Mouse (Mus musculus) CD4-positive helper T cell, adult 2 months (primary cell): ENCODE results near the gene Cyp2t4.

Source experiments
- DNase-seq: peaks from one replicate; pipeline ENCODE4 v3.0.0-alpha.2; 2012; ENCODE audit warnings: low read depth, missing footprints, low spot score

Cyp2t4 gene

DNA sequence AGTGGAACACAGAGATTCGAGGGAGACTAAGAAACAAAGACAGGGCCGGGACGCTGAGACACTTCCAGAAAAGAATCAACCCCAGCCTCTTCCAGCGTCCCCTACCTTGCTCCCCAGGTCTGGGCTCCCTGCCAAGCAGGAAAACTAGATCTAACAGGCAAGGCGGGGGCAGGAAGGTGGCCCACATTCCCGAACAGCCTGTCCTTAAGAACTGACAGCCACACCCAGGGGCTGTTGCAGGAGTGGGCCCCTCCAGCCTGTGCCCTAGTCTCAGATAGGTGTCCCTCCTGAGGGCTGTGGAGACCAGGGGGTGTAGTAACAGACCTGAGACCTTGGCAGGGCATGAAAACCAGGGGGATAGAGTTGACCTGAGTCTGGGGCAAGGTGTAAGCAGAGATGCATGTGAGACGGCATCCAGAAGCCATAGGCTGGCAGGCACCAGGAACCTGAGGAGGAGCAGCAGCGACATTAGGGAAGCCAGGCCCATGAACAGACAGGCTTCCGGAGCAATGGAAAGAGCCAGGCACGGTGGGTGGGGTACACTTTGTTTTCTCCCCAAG lies at the start of gene Cyp2t4:
TSS of gene Cyp2t4 (plus strand) at position 510 of the 560 bp plus-strand sequence.
- DNase-seq: no peak

DNA sequence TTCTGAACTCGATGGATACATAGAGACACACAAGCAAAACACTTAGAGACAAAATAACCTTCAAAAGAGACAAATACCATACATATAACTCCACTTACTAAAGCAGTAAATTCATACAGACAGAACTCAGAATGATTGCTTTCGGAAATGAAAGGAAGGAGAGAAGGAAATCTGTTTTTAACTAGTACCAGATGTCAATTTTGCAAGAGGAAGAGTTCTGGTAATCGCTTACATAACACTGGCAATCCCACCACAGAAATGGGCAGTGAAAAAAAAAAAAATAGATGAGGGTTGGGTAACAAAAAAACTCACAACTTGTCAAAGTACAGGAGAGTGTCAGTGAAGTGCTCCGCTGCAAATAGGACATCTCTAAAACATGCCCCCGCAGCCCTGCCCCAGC lies 48.6 kb upstream of the Cyp2t4 start:
- no peak for DNase-seq

DNA sequence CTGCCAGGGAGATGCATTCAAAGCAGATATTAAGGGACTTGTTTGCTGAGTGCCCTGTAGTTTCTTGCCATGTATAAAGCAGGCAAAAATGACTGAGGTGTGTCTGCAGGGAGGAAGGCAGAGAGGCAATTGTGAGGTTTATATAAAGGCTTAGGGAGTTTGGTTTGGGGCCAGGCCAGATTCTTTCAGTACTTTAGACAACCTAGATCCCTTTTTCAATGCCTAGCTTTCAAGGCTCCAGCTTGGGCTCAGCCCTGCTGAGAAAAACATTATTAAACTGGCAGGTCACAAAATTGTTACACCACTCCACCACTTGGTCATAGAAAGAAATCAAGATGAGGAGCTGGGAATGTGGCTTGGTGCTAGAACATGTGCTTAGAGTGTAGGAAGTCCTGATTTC lies 43.2 kb upstream of the Cyp2t4 start:
- no peak for DNase-seq

DNA sequence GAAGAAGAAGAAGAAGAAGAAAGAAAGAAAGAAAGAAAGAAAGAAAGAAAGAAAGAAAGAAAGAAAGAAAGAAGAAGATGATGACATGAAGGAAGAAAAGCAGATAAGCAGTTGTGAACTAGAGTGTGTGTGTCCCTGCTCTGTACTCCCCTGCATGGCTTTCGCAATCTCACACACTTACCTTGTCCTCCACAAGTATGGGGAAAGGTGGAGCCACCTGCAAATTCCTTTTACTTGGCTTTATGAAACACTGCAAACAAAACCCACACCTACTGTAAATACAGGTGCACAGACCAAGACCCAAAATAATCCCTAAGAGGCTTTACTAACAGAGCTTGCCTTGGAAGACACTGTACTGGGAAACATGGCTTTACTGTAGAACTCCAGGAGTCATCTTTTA lies 42.5 kb upstream of the Cyp2t4 start:
- DNase-seq: no peak

DNA sequence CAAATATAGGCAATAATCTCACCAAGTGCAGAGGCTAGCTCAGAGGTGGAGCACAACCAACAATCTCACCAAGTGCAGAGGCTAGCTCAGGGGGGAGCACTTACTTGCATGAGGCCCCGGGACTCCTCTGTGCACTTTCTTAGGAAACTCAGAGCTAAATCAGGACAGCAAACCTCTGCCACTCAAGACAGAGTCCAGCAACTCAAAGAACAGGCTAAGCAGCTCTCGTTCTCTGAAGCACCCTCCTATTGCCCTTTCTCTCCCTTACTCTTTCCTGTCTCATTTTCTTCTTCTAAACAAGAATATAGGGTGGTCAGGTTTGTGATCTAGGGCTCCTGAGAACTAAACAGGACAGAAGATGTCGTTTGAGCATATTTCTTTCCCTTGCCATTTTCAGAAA lies 41.5 kb upstream of the Cyp2t4 start:
- DNase-seq: no peak

DNA sequence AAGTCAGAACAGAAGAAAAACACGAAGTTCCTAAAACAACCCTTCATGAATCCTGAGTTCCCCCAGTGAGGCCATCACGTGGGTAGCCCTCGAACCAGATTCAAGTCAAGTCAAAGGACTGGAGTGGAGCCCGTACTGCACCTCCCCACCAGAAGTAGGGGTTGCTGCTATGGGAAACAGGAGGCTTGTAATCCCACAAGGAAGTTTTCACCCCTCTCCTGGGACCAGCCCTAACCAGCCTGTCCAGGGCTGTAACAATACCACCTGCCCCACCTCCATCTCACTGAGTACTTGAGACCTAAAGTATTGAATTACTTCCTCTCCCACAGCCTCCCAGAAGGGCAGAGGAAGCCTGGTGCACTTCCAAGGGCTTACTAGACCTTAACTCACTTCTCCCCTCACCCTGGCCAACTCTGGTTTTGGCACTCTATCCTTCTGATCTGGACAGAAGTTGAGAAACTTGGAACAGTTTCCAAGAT lies 35.4 kb upstream of the Cyp2t4 start:
- no peak for DNase-seq

DNA sequence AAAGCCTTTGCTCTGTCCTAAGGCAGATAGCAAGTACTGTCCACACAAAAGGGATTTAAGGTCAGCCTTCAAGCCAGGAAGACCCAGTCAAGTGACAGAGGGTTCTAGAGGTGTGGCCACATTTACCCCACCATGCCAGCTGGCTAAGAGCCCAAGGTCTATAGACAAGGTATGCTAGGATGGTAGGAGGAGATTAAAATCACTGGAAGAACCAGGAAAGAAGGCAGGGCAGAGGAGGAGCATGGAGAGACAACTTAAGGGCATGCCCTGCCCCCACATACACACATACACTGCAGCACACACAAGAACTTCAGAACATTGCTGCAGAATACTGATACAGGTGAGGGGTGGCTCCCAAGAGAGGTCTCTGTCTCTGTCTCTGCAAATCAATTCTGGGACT lies 33.8 kb upstream of the Cyp2t4 start, which contains the start of gene Cyp2f2:
TSS of gene Cyp2f2 (plus strand) at position 234 of the 400 bp plus-strand sequence.
- DNase-seq: no peak

DNA sequence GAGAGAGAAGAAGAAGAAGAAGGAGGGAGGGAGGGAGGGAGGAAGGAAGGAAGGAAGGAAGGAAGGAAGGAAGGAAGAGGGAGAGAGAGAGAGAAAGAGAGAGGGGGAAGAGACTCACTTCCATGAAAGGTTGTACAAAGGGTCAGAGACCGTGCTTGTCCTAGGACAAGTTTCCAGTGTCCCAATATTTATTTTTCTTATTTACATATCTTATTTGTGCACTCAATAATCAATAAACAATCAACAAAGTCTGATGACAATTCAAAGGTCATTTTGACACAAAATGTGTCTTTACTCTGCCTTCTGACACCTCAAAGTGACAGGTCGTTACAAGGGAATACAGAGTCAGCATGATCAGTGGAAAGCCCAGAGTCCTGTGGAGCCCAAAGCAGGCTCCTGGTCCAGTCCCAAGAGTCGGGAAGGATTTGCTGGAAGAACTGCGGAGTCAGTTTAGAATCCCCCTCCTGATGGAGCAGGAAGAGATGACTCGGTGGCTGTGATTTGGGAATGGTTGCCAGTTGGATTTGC lies 29.1 kb upstream of the Cyp2t4 start:
- DNase-seq: no peak

DNA sequence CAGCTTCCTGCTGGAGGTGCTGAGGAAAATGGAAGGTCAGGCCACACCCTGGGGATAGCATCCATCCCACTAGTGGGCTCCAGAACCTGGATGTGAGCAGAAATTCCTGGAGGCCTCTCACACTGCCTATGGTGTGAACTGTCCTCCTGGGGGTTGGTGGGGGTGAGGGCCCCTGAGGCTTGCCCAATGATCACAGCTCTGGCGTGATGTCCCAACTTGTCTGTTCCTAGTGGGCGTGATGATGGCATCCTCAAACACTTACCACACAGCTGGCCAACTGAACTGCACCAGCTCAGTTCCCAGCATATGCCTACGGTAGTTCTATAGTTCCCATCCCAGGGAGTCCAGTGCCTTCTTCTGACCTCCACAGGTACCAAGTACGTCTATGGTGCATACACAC lies 28.5 kb upstream of the Cyp2t4 start:
- DNase-seq: no peak

DNA sequence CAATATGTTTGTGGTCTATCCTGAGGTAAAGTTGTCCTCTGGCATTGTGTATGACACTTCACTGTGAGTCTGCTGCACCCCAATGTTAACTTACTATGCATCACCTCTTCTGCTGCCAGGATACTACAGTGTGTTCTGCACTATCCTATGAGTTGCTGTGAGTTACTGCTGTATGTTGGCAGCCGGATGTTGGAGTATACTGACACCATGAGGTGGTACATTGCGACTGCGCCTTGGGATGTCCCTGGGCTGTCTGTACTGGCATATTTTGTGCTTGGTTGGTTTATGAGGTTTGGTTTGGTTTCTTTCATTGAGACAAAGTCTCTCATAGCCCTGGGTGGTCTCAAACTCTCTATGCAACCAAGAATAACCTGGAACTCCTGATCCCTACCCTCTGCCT lies 25.4 kb upstream of the Cyp2t4 start:
- DNase-seq: peak; percentile 12

DNA sequence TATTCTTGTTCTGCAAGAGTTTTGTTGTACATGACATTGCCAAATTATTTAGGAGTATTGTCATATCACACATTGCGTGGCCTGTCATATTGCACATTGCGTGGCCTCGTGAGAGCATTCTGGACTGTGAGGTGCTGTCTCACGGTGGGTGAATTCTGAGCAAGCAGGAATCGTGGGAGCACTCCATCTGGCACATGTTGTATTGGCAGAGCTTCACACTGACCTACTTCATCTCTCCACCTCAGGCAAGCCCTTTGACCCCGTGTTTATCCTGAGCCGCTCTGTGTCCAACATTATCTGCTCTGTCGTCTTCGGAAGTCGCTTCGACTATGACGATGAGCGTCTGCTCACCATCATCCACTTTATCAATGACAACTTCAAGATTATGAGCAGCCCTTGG lies 24.6 kb upstream of the Cyp2t4 start:
- DNase-seq: no peak

DNA sequence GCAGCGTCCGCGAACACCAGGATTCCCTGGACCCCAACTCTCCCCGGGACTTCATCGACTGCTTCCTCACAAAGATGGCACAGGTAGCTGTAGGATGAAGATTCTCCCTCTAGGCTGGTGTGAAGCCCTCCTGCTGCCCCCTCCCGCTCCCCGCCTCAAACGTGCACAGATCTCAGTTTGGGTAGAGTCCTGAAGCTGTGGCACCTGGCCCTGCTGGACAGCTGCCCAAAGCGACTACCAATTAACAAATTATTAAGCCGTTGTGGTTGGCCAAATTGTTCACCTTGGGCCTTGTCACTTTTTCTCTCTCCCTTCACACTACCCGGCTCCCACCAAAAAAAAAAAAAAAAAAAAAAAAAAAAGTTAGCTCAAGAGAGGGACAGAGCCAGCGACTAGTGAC lies 23.7 kb upstream of the Cyp2t4 start:
- no peak for DNase-seq

DNA sequence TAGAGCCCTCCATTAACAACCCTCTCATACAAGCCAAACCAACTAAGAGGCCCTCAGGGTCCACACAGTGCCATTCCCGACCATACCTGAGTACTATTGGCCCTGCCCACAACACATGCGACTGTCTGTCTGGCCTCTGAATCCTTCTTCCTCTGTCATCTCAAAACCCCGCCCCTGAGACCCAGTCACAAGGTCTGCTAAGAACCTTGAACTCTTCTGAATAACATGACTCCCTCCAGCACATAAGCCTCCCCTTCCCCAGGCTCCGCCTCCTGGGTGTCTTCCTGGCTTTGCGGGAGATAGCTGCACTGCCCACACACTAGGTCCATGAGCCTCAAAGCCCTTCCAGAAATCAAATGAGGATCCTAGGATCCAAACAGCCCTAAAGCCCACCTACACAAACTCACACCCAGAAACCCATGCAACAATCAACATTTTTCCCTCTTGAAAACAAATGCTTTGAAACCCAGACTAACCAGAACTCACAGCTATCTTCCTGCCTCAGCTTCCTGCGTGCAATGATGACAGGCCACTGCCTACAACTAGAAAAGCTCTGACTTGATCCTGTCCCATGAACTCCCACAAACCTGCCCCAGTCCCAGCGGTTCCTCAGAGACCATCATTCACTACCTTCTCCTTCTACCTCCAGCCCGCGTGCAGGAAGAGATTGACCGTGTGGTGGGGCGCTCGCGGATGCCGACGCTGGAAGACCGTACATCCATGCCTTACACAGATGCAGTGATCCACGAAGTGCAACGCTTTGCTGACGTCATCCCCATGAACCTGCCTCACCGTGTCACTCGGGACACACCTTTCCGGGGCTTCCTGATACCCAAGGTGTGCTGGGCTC lies 22.8 kb upstream of the Cyp2t4 start:
- no peak for DNase-seq

DNA sequence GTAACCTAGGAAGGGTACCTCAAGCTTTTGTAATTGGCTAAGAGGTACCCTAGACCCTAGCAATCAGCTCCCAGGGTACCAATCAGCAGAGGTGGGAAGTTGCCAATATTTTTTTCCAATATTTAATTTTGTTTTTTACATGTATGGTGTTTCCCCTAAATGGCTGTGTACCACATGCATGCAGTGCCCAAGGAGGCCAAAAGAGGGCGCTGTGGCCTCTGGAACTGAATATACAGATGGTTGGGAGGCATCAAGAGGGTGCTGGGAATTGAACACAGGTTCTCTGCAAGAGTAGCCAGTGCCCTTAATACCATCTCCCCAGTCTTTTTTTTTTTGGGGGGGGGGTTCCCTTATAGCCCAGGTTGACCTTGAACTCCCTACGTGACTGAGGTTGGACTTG lies 22.1 kb upstream of the Cyp2t4 start:
- no peak for DNase-seq

DNA sequence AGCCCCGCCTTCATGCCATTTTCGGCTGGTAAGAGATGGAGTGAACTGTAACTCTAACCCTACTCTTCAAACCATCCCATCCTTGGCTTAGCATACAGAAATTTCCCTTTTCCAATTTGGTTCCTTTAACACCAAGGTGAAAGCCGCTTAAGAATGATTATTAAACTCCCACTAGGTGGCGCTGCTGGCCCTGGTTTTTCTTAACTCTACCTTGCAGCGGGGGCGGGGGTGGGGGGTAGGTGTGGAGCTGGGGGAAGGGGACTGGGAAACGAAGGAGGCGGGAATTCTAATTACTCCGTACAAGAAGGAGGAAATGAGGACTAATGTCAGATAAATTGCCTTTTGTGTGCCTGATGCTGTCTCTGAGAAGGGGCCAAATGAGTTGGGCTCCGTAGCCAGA lies 20.9 kb upstream of the Cyp2t4 start:
- DNase-seq: peak; percentile 42

DNA sequence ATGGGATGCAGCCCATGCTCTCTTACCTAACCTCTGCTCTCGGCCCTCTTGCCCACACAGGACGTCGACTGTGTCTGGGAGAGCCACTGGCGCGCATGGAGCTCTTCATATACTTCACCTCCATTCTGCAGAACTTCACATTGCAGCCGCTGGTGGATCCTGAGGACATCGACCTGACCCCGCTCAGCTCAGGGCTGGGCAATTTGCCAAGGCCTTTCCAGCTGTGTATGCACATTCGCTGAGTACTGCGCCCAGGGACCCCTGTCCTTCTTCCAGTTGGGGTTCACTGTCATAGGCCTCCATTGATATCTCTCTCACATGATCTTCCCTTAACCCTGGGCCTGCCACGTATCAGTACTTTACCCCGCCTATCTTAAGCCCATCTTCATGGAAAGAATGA lies 20.4 kb upstream of the Cyp2t4 start:
- no peak for DNase-seq

DNA sequence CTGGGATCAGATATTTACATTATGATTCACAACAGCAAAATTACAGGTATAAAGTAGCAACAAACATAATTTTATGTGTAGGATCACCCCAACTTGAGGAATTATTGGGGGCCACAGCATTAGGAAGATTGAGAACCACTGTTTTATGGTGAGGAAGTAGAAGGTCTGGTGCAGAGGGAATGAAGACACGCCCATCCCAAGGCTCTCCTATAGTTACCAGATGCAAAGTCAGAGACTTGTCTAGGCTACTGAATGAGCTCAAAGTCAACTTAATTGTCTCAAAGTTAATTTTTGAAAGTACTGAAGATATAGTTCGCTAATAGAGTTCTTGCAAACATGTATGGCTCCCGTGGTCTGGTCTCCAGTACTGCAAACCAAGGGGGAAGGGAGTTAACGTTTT lies 19.8 kb upstream of the Cyp2t4 start:
- DNase-seq: no peak

DNA sequence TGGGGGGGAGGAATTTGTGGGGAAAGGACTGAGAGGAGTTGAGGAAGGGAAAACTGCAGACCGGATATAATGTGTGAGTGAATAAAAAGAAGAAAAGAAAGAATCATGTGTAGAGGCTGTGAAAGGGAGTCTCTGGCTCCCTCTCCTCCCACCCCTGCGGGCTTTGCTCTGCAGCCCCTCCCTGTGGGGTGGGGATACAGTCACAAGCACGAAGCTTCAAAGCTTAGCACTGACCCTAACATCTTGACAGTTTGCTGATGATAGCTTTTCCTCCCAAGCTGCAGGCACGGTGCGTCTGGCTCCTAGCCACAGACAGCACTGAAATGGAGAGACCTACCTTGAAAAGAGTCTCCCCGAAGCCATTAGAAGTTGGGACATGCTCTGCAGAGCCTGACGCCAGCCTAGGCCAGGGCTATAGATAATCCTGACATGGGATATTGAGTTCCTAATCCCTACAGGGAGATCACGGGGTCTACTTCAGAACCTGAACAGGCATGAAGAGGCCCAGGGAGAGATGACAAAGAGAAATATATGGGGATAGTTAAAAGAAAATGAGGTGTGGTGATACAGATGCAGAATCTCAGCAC lies 17.0 kb upstream of the Cyp2t4 start:
- no peak for DNase-seq

DNA sequence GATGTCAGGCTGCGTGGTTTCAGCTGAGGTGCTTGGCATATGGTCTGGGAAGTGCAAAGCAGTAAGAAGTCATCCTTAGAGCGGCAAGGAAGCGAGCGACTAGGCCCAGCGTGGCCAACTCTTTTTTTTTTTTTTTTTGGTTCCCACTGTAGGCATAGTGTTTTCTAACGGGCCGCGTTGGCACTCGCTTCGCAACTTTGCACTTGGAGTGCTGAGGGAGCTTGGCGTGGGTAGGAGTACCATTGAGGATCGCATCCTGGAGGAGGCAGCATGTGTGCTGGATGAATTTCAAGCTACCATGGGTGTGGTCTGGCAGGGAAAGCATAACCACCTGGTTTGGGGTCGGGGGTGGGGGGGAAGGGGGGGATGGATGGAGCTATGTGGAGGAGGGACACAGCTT lies 2.5 kb downstream of the Cyp2t4 start:
- no peak for DNase-seq

DNA sequence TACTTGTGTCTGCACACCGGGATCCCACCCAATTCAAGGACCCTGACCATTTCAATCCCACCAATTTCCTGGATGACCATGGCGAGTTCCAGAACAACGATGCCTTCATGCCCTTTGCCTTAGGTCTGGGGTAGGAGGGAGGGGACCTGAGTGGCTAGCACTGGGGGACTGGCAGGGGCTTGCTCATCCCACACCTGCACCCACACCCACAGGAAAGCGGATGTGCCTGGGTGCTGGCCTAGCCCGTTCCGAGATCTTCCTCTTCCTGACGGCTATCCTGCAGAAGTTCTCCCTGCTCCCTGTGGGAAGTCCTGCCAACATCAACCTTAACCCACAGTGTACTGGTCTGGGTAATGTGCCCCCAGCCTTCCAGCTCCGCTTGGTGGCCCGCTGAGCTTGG lies 4.7 kb downstream of the Cyp2t4 start:
- no peak for DNase-seq

DNA sequence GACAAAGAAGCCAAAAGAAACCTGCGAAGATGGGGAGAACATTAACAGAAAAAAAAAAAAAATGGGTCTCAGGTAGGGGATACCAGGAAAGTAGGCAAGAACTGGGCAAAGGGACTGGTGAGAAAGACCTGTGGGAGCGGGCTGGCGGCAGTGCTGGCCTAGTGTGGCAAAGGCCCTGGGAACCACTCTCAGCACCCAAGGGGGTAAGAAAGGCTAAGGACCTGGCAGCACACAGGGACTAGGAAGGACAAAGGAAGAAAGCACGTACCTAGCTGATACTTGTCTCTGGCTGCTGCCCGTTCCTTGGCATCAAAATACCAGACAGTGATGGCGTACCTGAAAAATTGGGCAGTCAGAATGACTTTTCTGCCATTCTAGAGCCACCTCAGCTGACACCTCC lies 5.7 kb downstream of the Cyp2t4 start:
- no peak for DNase-seq

DNA sequence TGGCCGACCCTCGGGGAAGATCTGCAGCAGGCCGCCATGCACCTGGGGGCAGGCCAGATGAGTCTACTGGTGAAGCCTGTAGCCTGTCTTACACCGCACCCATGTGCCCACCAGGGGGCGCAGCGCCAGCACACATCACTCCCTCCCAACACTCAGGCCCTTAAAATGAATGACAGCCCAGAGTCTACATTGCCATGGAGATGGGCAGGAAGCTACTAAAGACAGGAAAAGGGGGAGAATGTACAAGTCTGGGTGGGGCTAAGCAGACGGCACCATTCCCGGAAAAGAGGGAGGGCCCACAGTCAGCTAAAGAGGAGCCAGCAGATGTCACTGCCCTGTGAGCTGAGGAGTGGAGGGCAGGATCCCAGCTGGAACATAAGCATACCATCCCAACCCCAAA lies 6.4 kb downstream of the Cyp2t4 start:
- DNase-seq: peak; percentile 87

DNA sequence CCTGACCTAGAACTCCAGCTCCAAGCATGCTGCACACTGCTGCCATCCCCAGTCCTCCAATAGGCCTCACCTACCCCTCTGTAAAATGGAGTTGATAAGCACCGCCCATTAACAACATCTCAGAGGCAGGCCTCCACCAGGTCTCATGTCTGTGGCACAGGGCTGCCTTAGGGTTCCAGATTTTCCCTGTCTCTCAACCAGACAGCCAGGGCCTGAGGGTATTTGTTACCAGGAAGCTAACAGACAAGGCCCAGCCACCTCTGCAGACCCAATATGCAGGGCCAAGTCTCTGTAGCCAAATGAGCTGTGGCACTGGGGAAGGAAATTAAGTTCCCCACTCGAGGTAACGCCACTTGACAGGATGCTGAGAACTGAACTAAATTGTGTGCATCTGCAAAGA lies 7.4 kb downstream of the Cyp2t4 start:
- no peak for DNase-seq
